Mouse (Mus musculus): ENCODE data around the gene Etl4. TPM values are rescaled to one million over a fixed set of nuclear protein-coding genes. Genes with fewer than 3 reads are reported as not detected.

The Etl4 gene
- total RNA-seq, 1 experiment from 2014 or later: 41.4 TPM

DNA sequence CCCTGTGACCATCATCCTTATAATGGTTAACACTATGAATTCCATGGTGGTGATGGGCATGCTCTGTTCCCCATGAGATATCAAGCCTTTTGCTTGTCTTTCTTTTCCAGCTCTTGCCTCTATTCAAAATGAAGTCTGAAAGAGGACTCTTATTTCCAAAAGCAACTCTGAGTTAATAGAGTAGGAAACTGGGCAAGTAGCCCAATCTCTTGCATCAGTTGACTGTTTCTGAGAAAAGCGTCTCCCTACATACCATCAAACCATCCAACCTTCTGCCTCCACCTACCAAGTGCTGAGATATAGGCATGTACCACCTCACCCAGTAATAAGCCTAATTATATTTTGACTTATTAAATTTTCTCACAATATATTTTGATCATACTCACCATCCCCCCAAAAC, 658.9 kb downstream of the Etl4 start:
- DNase-seq: no peak

DNA sequence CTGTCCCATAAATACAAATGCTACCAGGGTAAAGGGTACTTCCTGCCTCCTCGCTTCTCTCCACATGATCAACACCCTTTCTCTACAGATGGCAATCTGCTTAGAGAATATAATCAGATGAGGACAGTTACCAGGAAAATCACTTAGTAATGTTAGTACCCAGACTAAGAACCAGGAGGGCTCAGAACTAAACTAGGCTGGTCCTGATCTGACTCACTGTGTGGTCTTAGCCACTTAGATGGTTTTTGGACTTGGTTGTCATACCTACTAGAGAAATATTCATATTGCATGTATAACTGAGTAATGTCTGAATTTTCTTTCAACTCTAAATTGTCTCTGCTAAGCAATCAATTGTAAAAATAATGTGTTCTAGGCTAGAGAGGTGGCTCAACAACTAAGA, 662.4 kb downstream of the Etl4 start:
- no peak for DNase-seq

DNA sequence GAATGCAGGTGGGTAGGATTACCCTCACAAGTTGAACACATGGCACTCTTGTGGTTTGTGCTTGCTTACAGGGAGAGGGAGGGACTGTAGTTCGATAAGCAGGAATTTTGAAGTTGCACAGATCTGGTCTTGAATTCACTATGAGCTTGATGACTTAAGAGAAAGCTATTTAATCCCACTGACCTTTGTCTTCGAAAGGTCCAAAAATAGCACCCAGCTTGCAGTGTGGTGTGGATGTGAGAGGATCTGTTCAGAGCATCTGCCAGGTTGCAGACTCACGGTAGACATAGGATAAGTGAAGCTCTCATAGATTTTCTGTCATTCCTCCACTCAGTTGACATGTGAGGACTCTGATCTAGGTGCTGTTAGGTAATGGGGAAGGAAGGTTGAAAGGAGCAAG, 670.8 kb downstream of the Etl4 start:
- no peak for DNase-seq

DNA sequence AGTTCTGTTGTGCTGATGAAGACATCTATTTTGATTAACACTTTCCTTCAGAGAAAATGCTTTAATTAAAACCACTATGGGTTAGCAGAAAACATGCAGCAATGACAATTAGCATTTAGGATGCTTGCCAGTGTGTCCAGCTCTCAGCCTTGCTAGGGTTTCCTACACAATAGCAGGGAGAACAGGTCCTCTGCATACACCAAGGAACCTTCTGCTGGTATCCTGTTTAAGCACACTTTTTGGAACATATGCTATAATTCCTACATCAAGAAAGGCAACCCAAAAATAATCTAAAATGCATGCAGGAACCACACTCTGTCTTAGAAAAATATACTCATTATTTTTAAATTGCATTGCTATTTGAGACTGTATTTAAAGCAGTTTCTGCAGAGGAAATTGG, 673.5 kb downstream of the Etl4 start:
- no peak for DNase-seq

DNA sequence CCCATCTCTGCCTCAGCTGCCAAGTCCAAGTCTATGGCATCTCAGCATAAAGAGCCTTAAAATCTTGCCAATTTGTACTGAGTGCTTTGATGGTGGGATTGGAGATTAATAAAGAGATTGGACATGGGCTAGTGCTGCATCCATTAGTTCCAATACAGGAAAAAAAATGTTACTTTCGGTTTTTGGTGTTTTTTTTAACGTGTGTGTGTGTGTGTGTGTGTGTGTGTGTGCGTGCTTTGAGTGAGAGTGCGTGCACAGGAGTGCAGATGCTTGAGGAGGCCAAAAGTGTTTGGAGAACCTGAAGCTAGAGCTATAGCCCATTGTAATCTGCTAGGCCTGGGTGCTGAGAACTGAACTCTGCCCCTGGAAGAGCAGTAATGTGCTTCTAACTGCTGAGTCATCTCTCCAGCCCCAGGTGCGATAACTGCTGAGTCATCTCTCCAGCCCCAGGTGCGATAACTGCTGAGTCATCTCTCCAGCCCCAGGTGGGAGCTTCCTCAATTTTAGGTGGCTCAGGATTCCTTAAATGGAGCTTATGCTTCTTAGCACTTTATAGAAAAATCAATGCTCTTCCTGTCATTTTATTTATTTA, 674.1 kb downstream of the Etl4 start:
- no peak for DNase-seq

DNA sequence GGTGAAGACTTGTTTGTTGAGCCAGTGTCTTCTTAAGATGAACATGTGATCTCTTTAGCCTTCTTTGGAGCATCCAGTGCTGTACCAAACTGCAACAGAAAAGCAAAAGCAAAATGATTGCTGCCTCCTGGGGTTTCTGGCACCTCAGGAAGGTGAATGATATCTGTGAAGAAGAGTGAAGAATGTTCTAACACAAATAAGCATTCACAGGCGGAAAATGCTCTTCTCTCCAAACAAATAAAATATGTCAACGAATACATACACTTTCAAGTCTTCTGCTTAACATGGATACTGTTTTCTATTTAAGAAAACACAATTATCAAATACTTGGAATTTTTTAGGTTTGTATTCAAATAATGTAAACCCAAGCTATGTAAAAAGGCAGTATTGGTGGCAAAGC, 678.3 kb downstream of the Etl4 start:
- DNase-seq: no peak

DNA sequence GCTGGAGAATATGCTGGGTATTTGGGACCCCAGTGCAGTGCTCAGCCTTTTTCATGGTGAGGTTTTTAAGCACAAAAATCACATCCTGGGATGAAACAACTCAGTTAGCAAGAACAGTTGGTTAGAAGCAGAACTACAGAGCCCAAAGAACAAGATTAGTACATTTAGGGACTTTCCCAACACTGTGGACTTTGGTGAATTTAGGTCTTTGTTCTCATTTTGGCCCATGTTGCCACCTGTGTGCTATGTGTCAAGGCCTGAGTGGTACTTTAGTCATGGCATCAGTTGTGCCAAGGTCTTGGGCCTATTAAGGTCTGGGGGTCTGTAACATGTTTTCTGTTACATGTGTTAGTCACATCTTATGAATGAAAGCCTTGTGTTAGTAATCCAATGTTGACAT, 679.1 kb downstream of the Etl4 start:
- DNase-seq: no peak

DNA sequence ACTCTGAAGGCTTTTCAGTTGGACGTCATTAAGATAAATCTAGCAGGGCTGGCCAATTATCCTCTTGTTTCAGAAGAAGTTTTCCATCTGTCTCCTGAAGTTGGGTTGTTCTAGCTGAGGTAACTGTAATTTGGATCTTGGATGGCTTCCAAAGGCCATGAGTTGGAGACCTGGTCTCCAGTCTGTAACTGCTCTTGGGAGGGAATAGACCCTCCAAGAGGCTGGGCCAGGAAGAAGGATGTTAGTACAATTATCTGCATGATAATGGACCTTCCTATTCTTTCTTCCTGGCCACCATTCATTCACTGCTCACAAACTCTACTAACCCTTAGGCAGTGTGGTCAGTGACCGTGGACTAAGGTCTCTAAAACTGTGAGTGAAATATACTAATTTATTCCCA, 684.5 kb downstream of the Etl4 start:
- DNase-seq: no peak

DNA sequence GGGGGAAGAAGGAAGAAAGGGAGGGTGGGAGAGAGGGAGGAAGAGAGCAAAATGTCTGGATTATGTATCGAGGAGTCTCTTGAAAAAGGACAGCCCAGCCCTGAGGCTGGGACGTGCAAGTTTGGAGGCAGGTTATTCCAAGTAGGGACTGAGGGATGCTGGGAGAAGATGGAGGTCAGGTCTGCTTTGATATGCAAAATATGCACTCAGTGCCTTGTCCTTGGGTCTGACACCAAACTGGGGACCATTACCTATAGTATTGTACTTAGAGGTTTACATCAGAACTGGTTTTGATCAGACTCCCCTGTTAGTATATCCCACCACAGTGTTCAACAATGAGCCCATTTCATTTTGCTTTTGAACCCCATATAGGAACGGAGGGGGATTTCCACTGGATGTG, 685.4 kb downstream of the Etl4 start:
- DNase-seq: no peak

DNA sequence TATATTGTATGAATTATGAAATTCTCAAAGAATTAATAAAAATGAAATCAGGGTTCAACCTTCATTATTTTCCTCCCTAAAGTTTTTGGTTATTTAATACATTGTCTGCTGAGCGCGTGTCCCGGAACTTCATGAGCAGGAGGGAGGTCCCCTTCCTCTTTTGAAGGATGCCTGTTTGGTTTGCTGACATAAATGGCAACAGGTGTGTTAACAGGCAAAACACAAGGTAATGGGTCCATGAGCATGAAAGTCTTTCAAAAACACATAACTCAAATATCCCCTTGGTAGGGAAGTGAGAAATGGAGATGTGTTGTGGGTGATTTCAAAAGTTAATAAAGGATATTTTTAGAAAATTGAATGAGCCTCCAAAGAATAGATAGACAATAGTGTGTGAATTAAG, 687.0 kb downstream of the Etl4 start:
- DNase-seq: no peak

DNA sequence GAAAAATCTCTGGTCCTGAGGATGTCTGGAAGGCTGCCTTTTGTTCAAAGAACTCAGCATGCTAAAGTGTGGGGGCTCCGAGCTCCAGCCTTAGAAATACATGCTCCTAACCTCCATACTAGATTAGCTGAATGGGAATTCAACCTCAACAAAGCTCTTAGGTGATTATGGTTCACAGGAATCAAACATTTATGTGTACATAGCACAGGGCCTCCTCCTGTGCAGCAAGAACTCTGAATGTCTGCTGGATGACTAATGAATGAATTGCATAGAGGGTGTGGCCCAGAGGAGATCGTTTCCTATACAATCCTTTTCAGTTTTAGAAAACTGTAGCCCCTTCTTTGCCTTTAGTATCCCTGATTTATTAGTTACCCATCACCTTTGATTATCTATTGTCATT, 687.6 kb downstream of the Etl4 start:
- no peak for DNase-seq

DNA sequence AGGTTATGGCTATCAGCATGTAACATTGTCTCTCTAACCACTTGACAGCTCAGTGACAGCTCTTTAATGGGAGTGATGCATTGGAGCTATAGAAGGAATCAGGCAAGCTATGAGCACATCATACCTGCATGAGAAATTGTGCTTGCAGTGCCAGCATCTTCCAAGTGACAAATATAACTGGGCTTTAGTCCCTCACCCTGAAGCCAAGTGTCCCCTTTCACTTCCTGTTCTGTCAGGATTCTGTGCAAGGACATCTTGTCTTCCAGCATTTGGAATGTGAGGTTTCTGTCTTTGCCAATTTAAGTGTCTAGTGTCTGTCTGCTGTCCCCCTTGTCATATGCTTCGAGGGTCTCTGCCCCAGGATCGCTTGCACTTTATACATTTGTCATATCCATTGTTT, 693.1 kb downstream of the Etl4 start:
- no peak for DNase-seq

DNA sequence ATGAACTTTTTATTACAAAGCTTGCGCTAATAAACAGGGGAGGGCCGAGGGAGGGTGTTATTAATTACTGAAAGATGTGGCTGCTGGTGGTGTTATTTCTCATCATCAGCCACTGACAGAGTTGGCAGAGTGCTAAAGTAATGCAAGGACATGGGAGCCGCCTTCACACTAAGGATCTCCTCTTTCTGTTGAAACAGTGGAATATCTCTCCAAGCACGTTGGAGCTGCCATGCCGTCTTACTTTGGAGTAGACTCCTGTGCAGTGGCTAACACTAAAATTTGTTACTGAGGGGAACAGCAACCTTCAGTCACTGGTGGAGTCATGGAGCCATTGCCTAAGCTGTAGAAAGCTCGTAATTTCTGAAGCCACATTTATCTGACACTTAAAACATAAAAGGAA, 694.0 kb downstream of the Etl4 start:
- DNase-seq: no peak

DNA sequence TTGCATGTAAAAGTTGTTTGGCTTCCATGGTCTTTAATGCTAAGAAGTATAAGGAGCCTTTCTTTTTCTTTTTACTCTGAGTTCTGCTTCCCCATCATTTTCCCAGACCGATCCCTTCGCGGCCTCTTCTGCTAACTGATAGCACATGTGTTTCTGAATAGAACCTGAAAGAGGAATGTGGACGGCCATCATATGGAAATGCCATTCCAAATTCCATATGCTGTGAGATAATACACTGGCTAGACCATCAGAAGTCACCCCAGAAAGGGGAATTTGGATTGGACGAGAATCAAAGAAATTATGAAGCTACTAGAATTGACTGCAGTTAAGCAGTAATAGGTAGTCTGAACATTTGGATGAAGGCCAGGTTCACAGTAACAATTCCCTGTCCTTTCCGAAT, 694.4 kb downstream of the Etl4 start:
- no peak for DNase-seq

DNA sequence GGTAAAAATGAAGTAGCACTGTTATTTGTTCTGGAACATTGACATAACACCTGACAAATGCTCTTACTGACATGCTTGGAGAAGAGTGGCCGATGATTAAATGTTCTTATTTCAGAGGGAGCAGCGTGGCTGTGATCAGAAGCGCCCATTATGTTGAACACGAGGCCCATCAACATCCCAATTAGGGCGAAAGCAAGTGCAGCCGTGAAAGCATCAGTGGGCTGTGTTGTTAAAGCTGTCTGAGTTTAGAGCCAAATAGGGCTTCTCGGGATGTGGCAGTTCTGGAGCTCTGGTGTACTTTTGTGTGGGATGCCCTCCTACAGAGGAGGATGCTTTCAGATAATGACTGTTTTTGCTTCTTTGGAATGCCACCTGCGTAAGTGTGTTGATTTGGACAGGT, 699.6 kb downstream of the Etl4 start:
- DNase-seq: no peak

DNA sequence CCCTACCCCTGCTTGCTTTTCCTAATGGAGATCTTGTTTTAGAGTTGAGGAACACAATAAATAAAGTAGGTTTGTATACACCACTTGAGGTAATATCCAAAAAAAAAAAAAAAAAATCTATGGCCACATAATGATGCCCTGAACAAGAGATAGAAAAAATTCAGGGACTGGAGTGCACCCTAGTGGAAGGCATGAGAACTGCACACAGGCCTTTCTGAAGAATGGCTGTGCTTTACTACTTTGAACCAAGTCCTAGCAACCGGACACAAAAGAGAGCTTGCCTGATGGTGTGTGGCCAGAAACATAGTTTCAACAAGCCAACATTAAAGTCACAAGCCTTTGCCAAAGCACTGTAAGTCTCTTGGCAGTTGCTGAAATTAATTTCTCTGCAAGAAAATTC, 706.4 kb downstream of the Etl4 start:
- peak; percentile 48 for DNase-seq

DNA sequence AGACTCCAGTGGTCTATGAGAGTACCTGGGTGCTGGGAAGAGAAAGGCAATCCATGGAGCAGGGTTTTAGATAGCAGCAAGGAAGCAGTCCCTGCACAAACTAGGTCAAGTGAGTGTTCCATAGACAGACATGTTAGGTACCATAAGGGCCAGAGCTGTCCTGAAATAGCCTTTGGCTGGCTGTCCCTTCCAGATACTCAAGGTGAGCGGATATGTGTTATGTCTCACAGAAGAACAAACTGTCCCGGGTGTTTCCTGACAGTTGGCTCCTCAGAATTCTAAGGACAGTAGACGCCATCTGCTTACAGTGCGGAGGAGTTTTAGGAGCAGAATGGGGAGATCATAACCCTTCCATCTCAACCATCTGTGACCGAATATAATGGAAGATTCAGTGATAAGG, 708.8 kb downstream of the Etl4 start:
- DNase-seq: no peak

DNA sequence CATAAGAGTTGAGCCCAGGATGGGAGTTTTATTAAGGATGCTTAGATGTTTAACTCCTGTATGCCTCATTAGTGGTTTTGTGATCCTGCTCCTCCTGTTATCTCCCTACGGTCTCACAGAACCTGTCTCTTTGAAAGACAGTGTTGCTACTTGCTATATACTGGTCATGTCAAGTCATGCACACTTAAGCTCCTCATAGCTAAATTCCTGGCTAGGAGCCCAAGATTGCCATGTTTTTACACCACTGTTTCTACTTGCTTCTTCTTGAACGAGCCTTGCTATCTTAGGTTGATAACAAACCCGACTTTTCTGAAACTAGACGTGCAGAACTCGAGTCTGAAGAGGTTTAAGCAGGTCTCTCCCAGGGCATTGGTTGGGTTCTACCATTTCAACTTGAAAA, 710.3 kb downstream of the Etl4 start:
- no peak for DNase-seq

DNA sequence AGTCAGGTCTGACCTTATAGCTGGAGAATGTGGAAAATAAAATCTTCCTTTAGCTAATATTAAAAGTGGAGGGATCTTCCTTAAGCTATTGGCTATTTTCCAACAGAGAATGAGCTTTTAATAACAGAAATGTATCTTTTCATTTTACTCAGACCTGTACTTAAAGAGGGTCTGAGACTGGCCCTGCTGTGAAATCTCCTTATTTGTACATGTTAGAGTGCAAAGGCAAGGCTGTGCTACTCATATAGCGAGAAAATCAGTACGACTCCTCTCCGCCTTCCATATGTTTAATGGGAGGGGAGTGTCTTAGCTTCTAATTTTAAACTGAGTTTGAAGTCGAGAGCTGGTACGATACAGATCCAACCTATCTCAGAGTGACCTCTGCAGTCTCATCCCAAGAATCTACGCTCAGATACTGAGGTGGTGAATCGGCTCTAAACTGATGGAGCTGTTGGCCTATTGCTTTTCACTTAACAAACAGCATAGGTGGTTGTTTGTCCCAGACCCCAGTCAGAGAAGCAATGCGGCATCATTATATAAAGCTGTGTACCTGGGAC, 719.7 kb downstream of the Etl4 start:
- no peak for DNase-seq

DNA sequence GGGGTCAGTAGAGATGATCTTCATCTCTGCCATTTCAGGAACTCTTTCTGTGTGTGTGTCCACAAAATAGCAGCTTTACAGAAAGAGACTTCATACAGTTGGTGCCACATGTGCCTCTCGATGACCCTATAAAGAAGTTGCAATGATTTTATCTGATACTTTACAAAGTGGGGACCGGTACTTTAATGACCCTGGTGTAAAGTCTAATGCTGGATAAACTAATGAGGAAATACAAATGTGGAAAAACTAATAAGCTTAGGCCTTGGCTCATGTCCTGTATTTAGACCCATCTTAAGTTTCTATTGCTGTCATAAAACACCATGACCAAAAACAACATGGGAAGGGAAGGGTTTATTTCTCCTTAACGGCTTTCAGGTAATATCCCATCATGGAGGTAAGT, 729.0 kb downstream of the Etl4 start:
- DNase-seq: no peak

DNA sequence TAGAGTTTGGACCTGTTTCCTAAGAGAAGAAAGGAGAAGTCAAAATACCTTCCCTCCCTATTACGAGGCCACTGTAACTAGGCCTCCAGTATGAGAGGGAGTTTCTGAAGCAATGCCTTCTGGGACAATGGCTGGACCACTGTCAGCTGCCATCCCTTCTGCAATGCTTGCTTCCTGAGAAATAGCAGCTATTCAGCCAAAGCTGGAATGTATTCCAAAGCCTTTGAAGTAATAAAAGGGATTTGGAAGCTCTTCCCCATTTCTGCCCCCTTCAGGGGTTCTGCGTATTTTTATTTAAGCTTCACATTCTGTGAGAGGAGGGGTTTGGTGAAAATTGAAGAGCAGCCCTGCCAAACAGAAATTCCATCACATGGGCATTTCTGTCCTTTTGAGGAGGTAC, 730.1 kb downstream of the Etl4 start:
- no peak for DNase-seq

DNA sequence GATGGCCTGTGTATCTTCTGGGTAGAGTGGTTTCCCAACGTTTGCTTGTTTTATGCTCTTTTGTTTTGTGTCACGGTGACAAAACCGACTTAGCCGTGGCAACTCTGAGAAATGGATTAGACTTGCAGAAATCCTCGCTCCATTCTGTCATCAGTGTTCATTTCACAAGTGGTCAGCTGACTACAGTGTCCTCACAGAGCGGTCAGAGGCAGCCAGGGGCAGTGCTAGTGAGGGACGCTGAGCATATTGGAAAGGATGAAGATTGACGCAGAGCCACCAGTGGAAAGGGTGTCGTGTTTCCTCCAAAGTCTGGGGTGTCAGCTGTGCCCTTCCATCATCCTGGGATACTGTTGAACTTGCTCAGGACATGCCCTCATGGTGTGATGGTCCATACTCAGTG, 733.2 kb downstream of the Etl4 start:
- DNase-seq: peak; percentile 59

DNA sequence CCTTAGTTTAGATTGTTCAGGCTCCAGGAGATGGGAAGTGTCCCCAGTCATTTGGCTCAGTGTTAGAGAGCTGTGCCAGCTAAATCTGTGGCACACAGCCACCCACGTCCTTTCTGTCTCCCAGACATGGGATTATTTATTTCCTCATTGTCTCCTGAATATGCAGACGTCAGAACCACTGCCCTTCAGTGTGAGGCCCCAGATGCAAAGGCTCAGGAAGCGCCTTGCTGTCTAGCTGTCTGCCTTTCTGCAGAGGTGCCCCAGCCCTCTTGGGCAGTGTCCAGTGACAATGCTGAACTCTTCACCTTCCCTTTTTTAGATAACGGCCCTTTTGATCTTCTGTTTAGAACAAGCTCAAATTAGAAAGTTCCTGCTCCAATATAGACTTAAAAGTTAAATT, 740.2 kb downstream of the Etl4 start:
- peak; percentile 81 for DNase-seq

DNA sequence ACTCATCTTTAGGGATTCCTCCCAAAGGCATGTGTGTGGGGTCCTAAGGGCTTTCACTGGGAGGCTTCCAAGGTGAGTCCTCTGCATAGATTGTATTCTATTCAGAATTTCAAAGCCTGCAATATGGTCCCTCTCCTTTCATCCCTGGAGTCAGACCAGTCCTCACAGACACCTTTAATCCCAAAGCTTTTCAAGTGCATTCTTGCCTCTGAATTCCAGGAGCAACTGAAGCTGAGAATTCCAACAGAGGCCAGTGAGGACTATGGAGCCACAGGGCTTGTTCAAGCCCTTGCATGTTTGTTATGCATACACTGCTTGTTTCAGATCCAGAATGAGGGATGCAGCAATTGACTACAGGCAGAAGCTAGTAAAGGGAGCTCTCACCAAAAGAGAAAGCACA, 743.5 kb downstream of the Etl4 start:
- no peak for DNase-seq

DNA sequence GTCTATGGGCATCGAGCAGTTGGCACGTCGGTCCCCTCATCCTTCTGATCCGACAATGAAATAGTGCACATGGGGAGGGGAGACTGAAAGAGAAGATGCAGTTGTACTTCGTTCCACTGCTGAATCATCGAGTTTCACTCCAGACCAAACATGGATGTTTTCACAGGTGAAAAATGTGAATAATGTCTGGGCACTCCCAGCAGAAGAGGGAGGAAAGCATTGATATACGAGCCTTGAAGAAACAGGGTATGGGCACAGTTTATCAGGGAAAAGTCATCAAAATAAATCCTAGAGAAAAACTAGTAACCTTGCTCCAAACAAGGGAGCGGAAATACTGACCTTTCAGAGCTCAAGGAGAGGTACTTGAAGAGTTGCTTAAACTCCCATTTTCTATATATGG, 744.5 kb downstream of the Etl4 start:
- DNase-seq: no peak

All from adrenal gland, postnatal 14 days (tissue).